Comparison of ENCODE assay signal across 8 mouse cellular contexts in genomic region chr1:167392687-167393086, GRCm38 (mm10). TPM values are rescaled to one million over a fixed set of nuclear protein-coding genes. Genes with fewer than 3 reads are reported as not detected.
DNase-seq lines count a peak whose midpoint lies in the region; ATAC-seq and TF ChIP-seq lines count a peak whose summit lies in the region.

No protein-coding gene starts in this region.

- intact Hi-C loops in heart, adult 2 months (cut with DNase I): loop anchor here (5.0 kb wide), 1 partner anchor 40 kb away; no protein-coding TSS in a partner anchor

- ATAC-seq in heart, embryonic 15.5 days (replicated peaks; ENCODE audit: insufficient number of reproducible peaks, insufficient read depth, low FRiP score, low read depth): no peak
- ATAC-seq in limb, embryonic 14.5 days (ENCODE audit: low FRiP score, low read depth): no peak

- no peak for TF ChIP-seq POLR2A in heart, adult 2 months (IDR thresholded peaks at IDR 0.05; ENCODE audit: insufficient read depth, low read depth, low read length)
- no peak for TF ChIP-seq POLR2A in ES-Bruce4 (IDR thresholded peaks at IDR 0.05; ENCODE audit: insufficient read depth, low read length)
- no peak for TF ChIP-seq POLR2A in limb, embryonic 14.5 days (IDR thresholded peaks at IDR 0.05; ENCODE audit: borderline replicate concordance, extremely low read depth, insufficient read depth, insufficient read length)
- TF ChIP-seq POLR2A in olfactory bulb, adult 2 months (IDR thresholded peaks at IDR 0.05; ENCODE audit: insufficient read depth, low read depth, low read length): no peak

- no peak for TF ChIP-seq CTCF in heart, adult 2 months (IDR thresholded peaks at IDR 0.05)
- TF ChIP-seq CTCF in ES-Bruce4 (IDR thresholded peaks at IDR 0.05; ENCODE audit: low read depth, low read length): no peak
- no peak for TF ChIP-seq CTCF in olfactory bulb, adult 2 months (IDR thresholded peaks at IDR 0.05; ENCODE audit: insufficient read depth, low read depth, low read length)

- no peaks in the 10 kb centered on the region for H3K9me3 ChIP-seq in ES-Bruce4 (replicated peaks; ENCODE audit: control insufficient read depth, insufficient read depth, low read length, poor library complexity, severe bottlenecking)
- H3K9me3 ChIP-seq in heart, embryonic 15.5 days (replicated peaks): no peaks in the 10 kb centered on the region
- no peaks in the 10 kb centered on the region for H3K9me3 ChIP-seq in limb, embryonic 14.5 days (ENCODE audit: control insufficient read depth, low read length)

- TF ChIP-seq EP300 in heart, adult 2 months (IDR thresholded peaks at IDR 0.05; ENCODE audit: insufficient read depth, low read depth, low read length): no peak
- TF ChIP-seq EP300 in ES-Bruce4 (IDR thresholded peaks at IDR 0.05; ENCODE audit: insufficient read depth, low read depth, low read length): no peak

- H3K4me3 ChIP-seq in heart, adult 2 months: peak overlapping the region; percentile 96
- peak overlapping the region; percentile 74 for H3K4me3 ChIP-seq in ES-Bruce4 (ENCODE audit: low read depth, low read length)
- peak overlapping the region; percentile 61 for H3K4me3 ChIP-seq in heart, embryonic 15.5 days
- H3K4me3 ChIP-seq in limb, embryonic 14.5 days (replicated peaks; ENCODE audit: low read length): peak overlapping the region; percentile 59
- H3K4me3 ChIP-seq in olfactory bulb, adult 2 months (ENCODE audit: insufficient read depth, low read depth, low read length): peak overlapping the region; percentile 91

- H3K4me2 ChIP-seq in heart, embryonic 15.5 days: peak overlapping the region; percentile 77
- peak overlapping the region; percentile 60 for H3K4me2 ChIP-seq in limb, embryonic 14.5 days (replicated peaks; ENCODE audit: low read depth, low read length, severe bottlenecking)

- no peaks in the 10 kb centered on the region for H3K79me2 ChIP-seq in heart, adult 2 months (replicated peaks; ENCODE audit: control insufficient read depth, insufficient read depth, low read length)

- peaks cover 4% of the 10 kb centered on the region for H3K4me1 ChIP-seq in heart, adult 2 months (ENCODE audit: control insufficient read depth, insufficient read depth, low read length)
- H3K4me1 ChIP-seq in ES-Bruce4 (ENCODE audit: control insufficient read depth, insufficient read depth, low read length): no peaks in the 10 kb centered on the region
- peaks cover 14% of the 10 kb centered on the region for H3K4me1 ChIP-seq in heart, embryonic 15.5 days (replicated peaks)
- H3K4me1 ChIP-seq in limb, embryonic 14.5 days (ENCODE audit: control insufficient read depth, insufficient read depth, low read length): peaks cover 9% of the 10 kb centered on the region
- peaks cover 20% of the 10 kb centered on the region for H3K4me1 ChIP-seq in olfactory bulb, adult 2 months (ENCODE audit: control insufficient read depth, insufficient read depth, low read length)

- H3K27ac ChIP-seq in heart, adult 2 months: peak overlapping the region; percentile 90
- no peak overlapping the region for H3K27ac ChIP-seq in ES-Bruce4 (ENCODE audit: insufficient read depth, low read length)
- peak overlapping the region; percentile 85 for H3K27ac ChIP-seq in heart, embryonic 15.5 days
- no peak overlapping the region; the same call in 1 of the 2 replicates for H3K27ac ChIP-seq in limb, embryonic 14.5 days (replicated peaks; ENCODE audit: low read depth, low read length)
- peak overlapping the region; percentile 74 for H3K27ac ChIP-seq in olfactory bulb, adult 2 months (ENCODE audit: insufficient read depth, low read depth, low read length)

- peaks cover 2% of the 10 kb centered on the region for H3K36me3 ChIP-seq in heart, adult 2 months (ENCODE audit: control insufficient read depth, insufficient read depth, low read length)
- no peaks in the 10 kb centered on the region for H3K36me3 ChIP-seq in ES-Bruce4 (ENCODE audit: control insufficient read depth, insufficient read depth, low read length, poor library complexity, severe bottlenecking)
- no peaks in the 10 kb centered on the region for H3K36me3 ChIP-seq in heart, embryonic 15.5 days
- no peaks in the 10 kb centered on the region for H3K36me3 ChIP-seq in limb, embryonic 14.5 days (ENCODE audit: control insufficient read depth, insufficient read depth, low read length)

- peak; percentile 22 to 46 for DNase-seq in heart, adult 2 months
- DNase-seq in heart, adult 8-10 months (ENCODE audit: low spot score): no peak
- peak; percentile 41 to 59 for DNase-seq in cerebellum, postnatal 10 days
- peak; percentile 9 for DNase-seq in limb, embryonic 14.5 days (ENCODE audit: low spot score)
- DNase-seq in embryo, embryonic 11 days: no peak

- H3K9ac ChIP-seq in heart, adult 2 months (ENCODE audit: low read depth, low read length): peak overlapping the region; percentile 54
- H3K9ac ChIP-seq in ES-Bruce4 (ENCODE audit: low read depth, poor library complexity, severe bottlenecking): peak overlapping the region; percentile 85; the same call in 1 of the 2 replicates
- H3K9ac ChIP-seq in heart, embryonic 15.5 days: peak overlapping the region; percentile 64
- peak overlapping the region; percentile 81; the same call in 1 of the 2 replicates for H3K9ac ChIP-seq in limb, embryonic 14.5 days (ENCODE audit: low read depth, low read length, severe bottlenecking)

- WGBS in heart, adult 2 months: 2% methylated on average over 8 of the region's 8 CpGs
- 5% methylated on average over 8 of the region's 8 CpGs for whole genome bisulfite sequencing in heart, embryonic 15.5 days
- WGBS in limb, embryonic 14.5 days: 10% methylated on average over 8 of the region's 8 CpGs
- WGBS in olfactory bulb, adult 2 months: 6% methylated on average over 8 of the region's 8 CpGs

- H3K27me3 ChIP-seq in heart, adult 2 months (ENCODE audit: control insufficient read depth, insufficient read depth, low read length): no peaks in the 10 kb centered on the region
- no peaks in the 10 kb centered on the region for H3K27me3 ChIP-seq in ES-Bruce4 (ENCODE audit: control insufficient read depth, insufficient read depth, low read length, poor library complexity, severe bottlenecking)
- no peaks in the 10 kb centered on the region for H3K27me3 ChIP-seq in heart, embryonic 15.5 days
- H3K27me3 ChIP-seq in limb, embryonic 14.5 days (ENCODE audit: control insufficient read depth, insufficient read depth, low read length): no peaks in the 10 kb centered on the region; the same call in 1 of the 2 replicates

RNA-seq across cellular contexts. Expression of gene Mgst3, which starts 1.0 kb away (rescaled TPM):
- 100 to 1,000 TPM; 274 to 351 TPM for total RNA-seq in heart, adult 2 months (2021)
- 788 and 868 TPM in 2 replicates for polyA plus RNA-seq in heart, adult 2 months (2012; rRNA removed)
- 100 to 1,000 TPM; 345 to 380 (median 359) TPM for total RNA-seq in heart, adult 8-10 months (2022)
- 23.4 and 26.6 TPM in 2 replicates for polyA plus RNA-seq in ES-Bruce4 (2011; ENCODE audit: insufficient read depth, insufficient read length, low read depth, missing spikeins)
- 145 and 154 TPM in 2 replicates for polyA plus RNA-seq in heart, embryonic 15.5 days (2015; fragmentation: Nextera tagmentation; extraction: Ambion mirVana)
- polyA plus RNA-seq in limb, embryonic 14.5 days (2012; rRNA removed): 45.7 and 52.0 TPM in 2 replicates
- 58.3 and 59.6 TPM in 2 replicates for polyA plus RNA-seq in limb, embryonic 14.5 days (2014; fragmentation: Nextera tagmentation; extraction: Ambion mirVana)
- not detected in 2 replicates for polyA plus RNA-seq in olfactory bulb, adult 2 months (2012; ENCODE audit: insufficient read depth, insufficient read length, low replicate concordance, missing spikeins)

RNA-seq across cellular contexts. Expression of gene Aldh9a1, which starts 42.9 kb away (rescaled TPM):
- 10 to 100 TPM; 18.4 to 20.4 TPM for total RNA-seq in heart, adult 2 months (2021)
- 31.5 and 49.6 TPM in 2 replicates for polyA plus RNA-seq in heart, adult 2 months (2012; rRNA removed)
- 10 to 100 TPM; 15.1 to 27.6 (median 20.4) TPM for total RNA-seq in heart, adult 8-10 months (2022)
- polyA plus RNA-seq in ES-Bruce4 (2011; ENCODE audit: insufficient read depth, insufficient read length, low read depth, missing spikeins): 73.4 and 74.4 TPM in 2 replicates
- 25.3 and 35.4 TPM in 2 replicates for polyA plus RNA-seq in heart, embryonic 15.5 days (2015; fragmentation: Nextera tagmentation; extraction: Ambion mirVana)
- 28.3 and 32.7 TPM in 2 replicates for polyA plus RNA-seq in limb, embryonic 14.5 days (2012; rRNA removed)
- polyA plus RNA-seq in limb, embryonic 14.5 days (2014; fragmentation: Nextera tagmentation; extraction: Ambion mirVana): 46.7 and 57.4 TPM in 2 replicates
- polyA plus RNA-seq in olfactory bulb, adult 2 months (2012; ENCODE audit: insufficient read depth, insufficient read length, low replicate concordance, missing spikeins): not detected in 2 replicates

Comparison
In these comparisons a context has a peak if more than half of its experiments do, and no peak if none do; other contexts are left out.
1. DNase-seq: peak in heart, adult 2 months (2 of 2), cerebellum, postnatal 10 days (2 of 2) and limb, embryonic 14.5 days (single experiment); none in heart, adult 8-10 months (single experiment) and embryo, embryonic 11 days (single experiment).
2. H3K27ac ChIP-seq: peak in heart, adult 2 months (single experiment), heart, embryonic 15.5 days (single experiment) and olfactory bulb, adult 2 months (single experiment); none in ES-Bruce4 (single experiment) and limb, embryonic 14.5 days (single experiment).
3. RNA of gene Aldh9a1, which starts 42.9 kb away (polyA plus RNA-seq): 73.4 to 74.4 TPM in ES-Bruce4, 28.3 to 57.4 TPM in limb, embryonic 14.5 days, 31.5 to 49.6 TPM in heart, adult 2 months and 25.3 to 35.4 TPM in heart, embryonic 15.5 days; not detected in olfactory bulb, adult 2 months; every median in the first group is over 10 times any median in the second.
4. Peak in every context shown above with its lines, with median percentiles within 50 percentile points of each other: H3K4me3 ChIP-seq and H3K9ac ChIP-seq.